In genomic region chr16:52452477-52452831, GRCm38 (mm10) we compare ENCODE assay signal across 9 mouse cellular contexts. TPM values are rescaled to one million over a fixed set of nuclear protein-coding genes. Genes with fewer than 3 reads are reported as not detected.
A peak's percentile ranks its signal among the peaks of the same experiment; 100 is the strongest.
DNase-seq lines count a peak whose midpoint lies in the region; ATAC-seq lines count a peak whose summit lies in the region.
"Had no signal": no experiment of that assay in that cellular context is flagged by ENCODE, and none has a peak within 500 bp of the region (broad histone marks: within the 10 kb centered on the region; RNA-seq: fewer than 3 reads in every experiment).

No protein-coding gene starts in this region.

- peak overlapping the region; percentile 47; the same call in 1 of the 2 replicates for H3K27ac ChIP-seq in intestine, embryonic 14.5 days (ENCODE audit: low read depth)
- peak overlapping the region; percentile 30; the same call in 1 of the 2 replicates for H3K27ac ChIP-seq in midbrain, embryonic 13.5 days

- peaks cover 4% of the 10 kb centered on the region; the same call in 1 of the 2 replicates for H3K4me1 ChIP-seq in intestine, embryonic 14.5 days (replicated peaks; ENCODE audit: control insufficient read depth, insufficient read depth, low read length)
- peaks cover 40% of the 10 kb centered on the region for H3K4me1 ChIP-seq in midbrain, embryonic 13.5 days (replicated peaks)

- H3K4me2 ChIP-seq in intestine, embryonic 14.5 days (ENCODE audit: low read length) = peak overlapping the region; percentile 94
- H3K4me2 ChIP-seq in midbrain, embryonic 13.5 days (replicated peaks) = peak overlapping the region; percentile 81

- no peaks in the 10 kb centered on the region for H3K9me3 ChIP-seq in intestine, embryonic 14.5 days (ENCODE audit: control insufficient read depth, low read length)
- no peaks in the 10 kb centered on the region for H3K9me3 ChIP-seq in midbrain, embryonic 13.5 days

- peak; percentile 17 for DNase-seq in gastrocnemius, postnatal 10 days
- DNase-seq in gastrocnemius, postnatal 25 days = no peak
- peak; percentile 19 for DNase-seq in thymus, postnatal 0 days (ENCODE audit: low spot score)
- no peak for DNase-seq in thymus, postnatal 14 days
- no peak for DNase-seq in intestine, embryonic 14.5 days (ENCODE audit: low spot score)
- DNase-seq in left cerebral cortex, postnatal 14 days (ENCODE audit: low spot score in 2 of 2) = no peak
- no peak for DNase-seq in natural killer cell, adult 2 months (ENCODE audit: low spot score in 2 of 2)

- peak overlapping the region; percentile 68 for H3K4me3 ChIP-seq in intestine, embryonic 14.5 days (ENCODE audit: low read depth, low read length)
- peak overlapping the region; percentile 57 for H3K4me3 ChIP-seq in midbrain, embryonic 13.5 days (replicated peaks)

- no peaks in the 10 kb centered on the region for H3K36me3 ChIP-seq in intestine, embryonic 14.5 days (ENCODE audit: control insufficient read depth, insufficient read depth, low read length)
- no peaks in the 10 kb centered on the region for H3K36me3 ChIP-seq in midbrain, embryonic 13.5 days
- H3K36me3 ChIP-seq: G1E had no signal

- H3K9ac ChIP-seq in intestine, embryonic 14.5 days (ENCODE audit: low read length) = peak overlapping the region; percentile 42
- H3K9ac ChIP-seq in midbrain, embryonic 13.5 days (replicated peaks) = peak overlapping the region; percentile 59

- ATAC-seq in intestine, embryonic 14.5 days (replicated peaks; ENCODE audit: low FRiP score, low TSS enrichment, low read depth) = peak; percentile 14
- ATAC-seq in midbrain, embryonic 13.5 days = no peak

- H3K27me3 ChIP-seq in intestine, embryonic 14.5 days (replicated peaks; ENCODE audit: control insufficient read depth, insufficient read depth, low read length) = peaks cover 5% of the 10 kb centered on the region; the same call in 1 of the 2 replicates
- H3K27me3 ChIP-seq in midbrain, embryonic 13.5 days = peaks cover 7% of the 10 kb centered on the region

- intact Hi-C loops in left cerebral cortex, postnatal 14 days (cut with DNase I) = loop anchor here (10.0 kb wide), 1 partner anchor 812 kb away; no protein-coding TSS in a partner anchor

- under 1% methylated on average over 26 of the region's 26 CpGs for whole genome bisulfite sequencing in intestine, embryonic 14.5 days
- WGBS in midbrain, embryonic 13.5 days = under 1% methylated on average over 26 of the region's 26 CpGs

RNA-seq across cellular contexts. Expression of gene Alcam, which starts 1.4 kb away (rescaled TPM):
- total RNA-seq in gastrocnemius, postnatal 10 days (2021) = 1 to 10 TPM; 2.5 to 3.9 TPM
- total RNA-seq in gastrocnemius, postnatal 25 days (2021) = 1 to 10 TPM in 1 of 2 experiments, under 1 TPM in 1; 0.97 to 2.4 TPM
- 17.2 and 19.6 TPM in 2 replicates for polyA plus RNA-seq in thymus, postnatal 0 days (2015; fragmentation: Nextera tagmentation; extraction: Ambion mirVana)
- 43.9 and 47.0 TPM in 2 replicates for polyA plus RNA-seq in intestine, embryonic 14.5 days (2014; fragmentation: Nextera tagmentation; extraction: Ambion mirVana)
- 9.8 and 13.7 TPM in 2 replicates for polyA plus RNA-seq in midbrain, embryonic 13.5 days (2015; fragmentation: Nextera tagmentation; extraction: Ambion mirVana)
- total RNA-seq in left cerebral cortex, postnatal 14 days (2021) = 100 to 1,000 TPM; 130 to 145 TPM
- polyA plus RNA-seq: G1E had no signal

Comparison
In these comparisons a context has a peak if more than half of its experiments do, and no peak if none do; other contexts are left out.
1. DNase-seq: peak in gastrocnemius, postnatal 10 days (single experiment) and thymus, postnatal 0 days (single experiment); none in gastrocnemius, postnatal 25 days (single experiment), thymus, postnatal 14 days (single experiment), intestine, embryonic 14.5 days (single experiment), left cerebral cortex, postnatal 14 days (0 of 2) and natural killer cell, adult 2 months (0 of 2).
2. RNA of gene Alcam, which starts 1.4 kb away (total RNA-seq): 130 to 145 TPM in left cerebral cortex, postnatal 14 days; 2.5 to 3.9 TPM in gastrocnemius, postnatal 10 days and 0.97 to 2.4 TPM in gastrocnemius, postnatal 25 days; every median in the first group is over 10 times any median in the second.